Mouse (Mus musculus): ENCODE data around the gene Smarcal1. TPM values are rescaled to one million over a fixed set of nuclear protein-coding genes. Genes with fewer than 3 reads are reported as not detected.

Smarcal1 gene
- total RNA-seq, 2 experiments from 2014 or later: 51.9 to 54.1 TPM

DNA sequence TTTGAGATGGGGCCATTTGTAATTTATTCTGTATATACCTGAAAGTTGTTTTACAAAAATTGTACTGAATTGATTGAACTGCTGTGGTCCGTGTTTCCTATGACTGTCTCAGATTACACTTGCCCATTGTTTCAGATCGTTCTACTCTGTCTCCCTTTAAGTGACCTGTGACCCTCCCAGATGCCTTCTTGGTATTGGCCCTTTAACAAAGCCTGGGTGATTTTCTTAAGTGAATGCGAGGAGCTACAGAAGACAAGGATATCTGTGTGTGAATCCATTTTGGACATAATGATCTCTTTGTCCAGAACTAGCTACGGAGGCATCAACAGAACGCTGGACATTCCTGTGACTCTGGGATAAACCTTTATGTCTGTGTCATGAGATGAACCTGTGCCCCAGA lies 52.2 kb downstream of the Smarcal1 start:
- intact Hi-C loops (cut with DNase I): no loop called here

DNA sequence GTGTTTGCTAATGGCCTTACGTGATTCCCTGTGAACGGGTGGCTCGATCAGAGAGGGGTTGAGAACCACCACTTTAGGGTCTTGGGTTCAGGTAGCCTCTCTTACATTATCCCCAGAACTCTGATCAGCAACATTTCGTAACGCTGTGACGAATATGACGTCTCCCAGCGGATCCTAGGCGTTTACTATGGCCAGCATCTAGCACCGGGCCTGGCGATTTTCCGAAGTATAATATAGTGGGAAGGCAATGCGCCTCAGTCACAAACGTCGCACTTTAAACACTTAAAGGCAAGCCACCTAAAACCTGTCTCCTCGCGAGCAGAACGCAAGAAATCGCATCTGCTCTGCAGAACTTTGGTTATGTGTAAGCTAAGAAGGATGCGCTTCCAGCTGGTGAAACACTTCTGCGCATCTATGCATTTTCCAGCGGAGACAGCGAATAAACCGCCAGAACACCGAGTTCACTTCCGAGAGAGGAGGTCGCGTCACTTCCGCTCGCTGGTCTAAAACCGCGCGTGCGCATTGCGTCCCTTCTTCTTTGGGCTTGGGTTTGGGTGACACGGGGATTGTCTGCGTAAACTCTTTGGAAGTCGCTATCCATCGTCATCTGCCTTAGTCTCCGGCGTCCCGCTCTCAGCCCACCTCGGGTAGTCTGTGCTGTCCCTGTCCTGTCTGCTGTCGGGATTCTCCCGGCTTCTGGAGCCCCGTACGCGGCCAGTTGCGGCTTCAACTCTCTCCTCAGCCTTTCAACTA lies 57.8 kb downstream of the Smarcal1 start:
- DNase-seq (ENCODE audit: low spot score in 2 of 2): peak; percentile 74 to 82
- intact Hi-C loops (cut with DNase I): no loop called here

More for the DNA sequence above, 52.2 kb downstream of the Smarcal1 start:
- no peak for DNase-seq (ENCODE audit: low spot score in 2 of 2)

DNA sequence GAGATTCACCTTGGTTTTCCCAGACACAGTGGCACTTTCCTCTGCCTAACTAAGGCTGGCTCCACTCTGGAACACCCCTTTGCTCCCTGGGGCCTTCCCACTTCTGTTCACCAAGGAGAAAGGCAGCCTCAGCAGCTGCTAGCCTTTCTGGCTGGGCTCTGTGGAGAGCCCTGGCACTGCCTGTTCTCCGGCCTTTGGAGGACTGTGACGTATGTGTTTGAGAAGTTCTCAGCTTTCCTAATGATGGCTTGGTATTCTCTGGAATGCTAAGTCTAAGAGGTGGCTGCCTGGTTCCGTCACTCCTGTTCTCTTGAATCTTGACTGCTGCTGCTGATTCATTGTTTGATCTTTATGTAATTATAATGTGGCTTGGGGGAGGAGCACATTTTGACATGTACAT lies 90.0 kb downstream of the Smarcal1 start:
- intact Hi-C loops (cut with DNase I): no loop called here
- DNase-seq (ENCODE audit: low spot score in 2 of 2): peak; percentile 2 to 6

Other genes starting within 250 kb of the Smarcal1 start
- gene March4, start 46.3 kb upstream of the Smarcal1 start, total RNA-seq (2021): 10 to 100 TPM; 38.4 to 40.4 TPM
- not detected for gene Ankar, start 117.3 kb downstream of the Smarcal1 start, total RNA-seq (2021)
- 100 to 1,000 TPM; 499 to 507 TPM for gene Rpl37a, start 128.0 kb downstream of the Smarcal1 start, total RNA-seq (2021)
- gene Igfbp2, start 241.3 kb downstream of the Smarcal1 start, total RNA-seq (2021): 100 to 1,000 TPM; 102 to 116 TPM